ENCODE assay signal across 8 mouse cellular contexts in genomic region chr19:40513632-40514078, GRCm38 (mm10). TPM values are rescaled to one million over a fixed set of nuclear protein-coding genes. Genes with fewer than 3 reads are reported as not detected.
DNase-seq lines count a peak whose midpoint lies in the region; ATAC-seq lines count a peak whose summit lies in the region.

Gene Sorbs1, minus strand, starts transcription at chr19:40513779.

- H3K4me3 ChIP-seq in heart, embryonic 10.5 days: peak within 1 kb of the TSS; percentile 85
- H3K4me3 ChIP-seq in kidney, embryonic 15.5 days (replicated peaks): peak within 1 kb of the TSS; percentile 89

- ATAC-seq in erythroblast, adult 5-6 weeks (replicated peaks; ENCODE audit: low FRiP score, poor library complexity, severe bottlenecking): peak; percentile 95
- peak; percentile 99 for ATAC-seq in kidney, embryonic 15.5 days (replicated peaks; ENCODE audit: low FRiP score)
- peak; percentile 95 for ATAC-seq in monocyte, adult 5-6 weeks (replicated peaks; ENCODE audit: insufficient number of reproducible peaks, low FRiP score, low TSS enrichment, poor library complexity, severe bottlenecking)

- H3K27ac ChIP-seq in heart, embryonic 10.5 days: peak within 1 kb of the TSS; percentile 94
- peak within 1 kb of the TSS; percentile 91 for H3K27ac ChIP-seq in kidney, embryonic 15.5 days

- H3K4me1 ChIP-seq in heart, embryonic 10.5 days: peaks cover 33% of the 10 kb centered on the region
- peaks cover 32% of the 10 kb centered on the region for H3K4me1 ChIP-seq in kidney, embryonic 15.5 days

- H3K4me2 ChIP-seq in kidney, embryonic 15.5 days: peak within 1 kb of the TSS; percentile 89

- H3K27me3 ChIP-seq in heart, embryonic 10.5 days (ENCODE audit: insufficient read depth, poor library complexity, severe bottlenecking): no peaks in the 10 kb centered on the region
- no peaks in the 10 kb centered on the region for H3K27me3 ChIP-seq in kidney, embryonic 15.5 days

- peak within 1 kb of the TSS; percentile 79 for H3K9ac ChIP-seq in kidney, embryonic 15.5 days

- DNase-seq in B cell, adult 2 months: peak; percentile 97
- DNase-seq in brain, adult 2 months (ENCODE audit: low read depth, low spot score): peak; percentile 99
- peak; percentile 98 for DNase-seq in heart, embryonic 10.5 days (ENCODE audit: low spot score)
- DNase-seq in liver: peak; percentile 99
- peak; percentile 98 for DNase-seq in spleen, postnatal 4 days (ENCODE audit: low spot score in 2 of 2)

- H3K36me3 ChIP-seq in heart, embryonic 10.5 days: no peaks in the 10 kb centered on the region
- H3K36me3 ChIP-seq in kidney, embryonic 15.5 days: no peaks in the 10 kb centered on the region

- under 1% methylated on average over 51 of the region's 51 CpGs for WGBS in heart, embryonic 10.5 days
- under 1% methylated on average over 51 of the region's 51 CpGs for WGBS in kidney, embryonic 15.5 days

- no peaks in the 10 kb centered on the region for H3K9me3 ChIP-seq in heart, embryonic 10.5 days
- no peaks in the 10 kb centered on the region for H3K9me3 ChIP-seq in kidney, embryonic 15.5 days (replicated peaks)

RNA-seq across cellular contexts. Expression of gene Sorbs1, which starts in this region (rescaled TPM):
- total RNA-seq in erythroblast, adult 5-6 weeks (2015; ENCODE audit: low replicate concordance): 28.8 and 41.5 TPM in 2 replicates
- 45.9 and 46.2 TPM in 2 replicates for total RNA-seq in erythroblast, adult 5-6 weeks (2017; ENCODE audit: low replicate concordance)
- 71.2 and 98.1 TPM in 2 replicates for polyA plus RNA-seq in heart, embryonic 10.5 days (2016; fragmentation: Nextera tagmentation; extraction: Ambion mirVana)
- 53.4 and 59.2 TPM in 2 replicates for polyA plus RNA-seq in kidney, embryonic 15.5 days (2015; fragmentation: Nextera tagmentation; extraction: Ambion mirVana)
- 12.4 to 20.6 TPM (median 19.8 TPM) in 3 replicates for total RNA-seq in monocyte, adult 5-6 weeks (2017)

Comparison
In these comparisons a context has a peak if more than half of its experiments do, and no peak if none do; other contexts are left out.
1. Peak in every context shown above with its lines: DNase-seq, ATAC-seq, H3K4me3 ChIP-seq and H3K27ac ChIP-seq.